Mouse (Mus musculus) forebrain, postnatal 0 days (tissue): ENCODE data around the gene Tap1. TPM values are rescaled to one million over a fixed set of nuclear protein-coding genes. Genes with fewer than 3 reads are reported as not detected.
A peak's percentile ranks its signal among the peaks of the same experiment; 100 is the strongest.
"Not testable (repeated sequence)": the region's sequence is repeated elsewhere in the genome, so short reads cannot be mapped to it uniquely, and the experiment has no call there.

Experiments used
- ATAC-seq: fragments of 200-750 bp; cut with Nextera tagmentation; 2 replicates; pipeline ENCODE4 v1.8.0; 2017; ENCODE audit warnings: mild to moderate bottlenecking, moderate library complexity
- DNase-seq: peaks from one replicate; pipeline ENCODE4 v3.0.0-alpha.2; 2015
- H3K27ac ChIP-seq: fragments of 300-500 bp; sonication (generic); 2 replicates; pipeline ENCODE4 v1.5.1; 2014; ENCODE audit warnings: low read depth, mild to moderate bottlenecking, antibody characterized with exemption, low read length, moderate library complexity, mixed read lengths
- H3K27me3 ChIP-seq: fragments of 300-500 bp; sonication (generic); 2 replicates; pipeline ENCODE4 v1.6.1; 2014; ENCODE audit warnings: mild to moderate bottlenecking, low read length, mixed read lengths; ENCODE audit not compliant: insufficient read depth
- H3K36me3 ChIP-seq: fragments of 300-500 bp; sonication (generic); 2 replicates; pipeline ENCODE4 v1.6.1; 2014; ENCODE audit warnings: mild to moderate bottlenecking, moderate library complexity; ENCODE audit not compliant: insufficient read depth
- H3K4me1 ChIP-seq: fragments of 300-500 bp; sonication (generic); 2 replicates; pipeline ENCODE4 v1.6.1; 2014; ENCODE audit warnings: antibody characterized with exemption; ENCODE audit not compliant: insufficient read depth
- H3K4me2 ChIP-seq: fragments of 300-500 bp; sonication (generic); 2 replicates; pipeline ENCODE4 v1.6.1; 2014; ENCODE audit warnings: low read depth, mild to moderate bottlenecking, moderate library complexity
- H3K4me3 ChIP-seq: fragments of 300-500 bp; sonication (generic); 2 replicates; pipeline ENCODE4 v1.5.1; 2014; ENCODE audit warnings: low read depth, low read length, mixed read lengths
- H3K9ac ChIP-seq: fragments of 300-500 bp; sonication (generic); 2 replicates; pipeline ENCODE4 v1.6.1; 2014; ENCODE audit warnings: mild to moderate bottlenecking
- H3K9me3 ChIP-seq: fragments of 300-500 bp; sonication (generic); 2 replicates; pipeline ENCODE4 v1.6.1; 2016; ENCODE audit warnings: low read length
- CTCF ChIP-seq: sonication (generic); IDR thresholded peaks from 2 replicates; pipeline ENCODE4 v1.5.1; 2016; ENCODE audit warnings: antibody characterized with exemption, control low read depth, low read depth
- WGBS: fragments of 180-500 bp; shearing (Covaris S2); extraction: QIAGEN DNeasy Blood & Tissue Kit; methylation state at CpG from one replicate; pipeline ENCODE4 v1.1.7; 2014; 5-methylcytosine and 5-hydroxymethylcytosine counted together
- polyA plus RNA-seq: library from polyadenylated mRNA; unstranded; fragments of >200 nt; fragmentation: Nextera tagmentation; extraction: Ambion mirVana; gene quantifications from 2 replicates; pipeline ENCODE4 v1.2.1, GENCODE M21; 2015
- total RNA-seq: library from RNA; depleted of rRNA; stranded (reverse); fragments of >200 nt; gene quantifications from 2 replicates; pipeline ENCODE4 v1.2.3, GENCODE M21; 2014

Gene Tap1
- total and polyA plus RNA-seq, 2 experiments from 2014 or later: 5.0 to 7.5 TPM

DNA sequence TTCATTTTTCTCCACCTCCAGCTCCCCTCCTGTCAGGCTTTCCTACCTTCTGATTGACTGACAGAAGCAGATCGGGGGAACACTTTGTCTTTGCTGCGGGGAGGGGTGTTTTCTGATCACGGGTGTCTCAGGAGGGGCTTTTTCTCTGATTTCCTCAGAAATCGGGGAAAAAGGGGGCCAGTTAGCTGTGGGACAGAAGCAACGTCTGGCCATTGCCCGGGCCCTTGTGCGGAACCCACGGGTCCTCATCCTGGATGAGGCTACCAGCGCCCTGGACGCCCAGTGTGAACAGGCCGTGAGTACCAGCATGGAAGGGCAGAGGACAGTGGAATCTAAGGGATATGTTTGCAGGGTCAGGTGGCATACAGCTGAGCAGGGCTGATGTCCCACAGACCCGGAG lies 27.8 kb downstream of the Tap1 start:
- H3K27me3 ChIP-seq: peaks cover 22% of the 10 kb centered on the region
- H3K4me2 ChIP-seq: no peak overlapping the region
- H3K4me1 ChIP-seq: no peaks in the 10 kb centered on the region
- no peaks in the 10 kb centered on the region for H3K36me3 ChIP-seq
- no peak for TF ChIP-seq CTCF
- no peak overlapping the region for H3K9ac ChIP-seq
- H3K27ac ChIP-seq: no peak overlapping the region
- H3K9me3 ChIP-seq: no peaks in the 10 kb centered on the region
- ATAC-seq (no peak), DNase-seq (no peak)
- H3K4me3 ChIP-seq: no peak overlapping the region
- WGBS: 84% methylated on average over 12 of the region's 12 CpGs

DNA sequence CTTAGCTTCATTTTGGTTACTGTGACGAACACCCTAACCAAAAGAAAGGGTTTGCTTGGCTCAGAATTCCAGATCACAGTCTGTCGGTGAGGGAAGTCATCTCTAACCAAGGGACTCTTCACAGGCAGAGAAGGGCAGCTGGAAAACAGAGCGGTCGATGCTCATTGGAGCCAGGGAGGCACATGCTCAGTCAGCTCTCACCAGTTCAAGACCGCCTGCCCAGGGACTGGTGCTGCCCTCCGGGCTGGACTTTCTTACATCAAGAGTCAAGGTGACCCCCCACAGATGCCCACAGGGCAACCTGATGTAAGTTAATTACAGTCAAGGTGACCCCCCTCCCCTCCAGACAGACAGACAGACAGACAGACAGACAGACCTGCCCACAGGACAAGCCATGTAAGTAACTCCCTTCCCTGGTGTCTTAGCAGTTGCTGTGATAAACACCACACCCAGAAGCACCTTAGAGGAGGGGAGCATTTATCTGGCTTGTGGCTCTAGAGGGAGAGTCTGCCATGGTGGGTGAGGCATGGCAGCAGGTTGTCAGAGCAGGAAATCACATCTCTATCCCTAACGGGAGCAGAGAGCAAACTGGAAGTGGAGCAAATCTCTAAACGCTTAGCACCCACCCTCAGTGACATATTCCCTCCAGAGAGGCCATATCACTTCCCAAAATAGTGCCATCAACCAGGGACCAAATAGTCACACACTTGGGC lies 30.0 kb downstream of the Tap1 start:
- no peak for TF ChIP-seq CTCF
- 88% methylated on average over 8 of the region's 8 CpGs for WGBS
- Histone ChIP-seq H3K27me3 (peaks cover 11% of the 10 kb centered on the region; the same call in 1 of the 2 replicates), H3K36me3 (no peaks in the 10 kb centered on the region), H3K9me3 (no peaks in the 10 kb centered on the region), H3K27ac (no peak overlapping the region), H3K4me2 (no peak overlapping the region), H3K4me1 (no peaks in the 10 kb centered on the region), H3K4me3 (no peak overlapping the region), H3K9ac (no peak overlapping the region)
- ATAC-seq (no peak), DNase-seq (no peak)

DNA sequence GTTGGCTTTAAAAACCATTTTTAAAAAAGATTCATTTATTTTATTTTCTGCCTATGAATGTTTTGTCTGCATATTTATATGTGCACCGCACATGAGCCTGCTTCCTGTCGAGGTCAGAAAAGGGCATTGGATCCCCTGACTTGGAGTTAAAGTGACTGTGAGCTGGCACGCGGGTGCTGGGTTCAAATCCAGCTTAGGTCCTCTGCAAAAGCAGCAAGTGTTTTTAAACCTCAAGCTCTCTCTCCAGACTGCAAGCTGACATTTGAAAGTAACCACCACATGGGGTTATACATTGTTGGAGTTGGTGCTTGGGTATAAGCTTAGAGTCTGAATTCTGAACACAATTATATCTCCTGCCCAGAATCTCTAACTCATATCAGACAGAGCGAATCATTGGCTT lies 30.6 kb downstream of the Tap1 start:
- no peak overlapping the region for H3K4me3 ChIP-seq
- no peak overlapping the region for H3K27ac ChIP-seq
- 86% methylated on average over 5 of the region's 5 CpGs for WGBS
- no peaks in the 10 kb centered on the region for H3K36me3 ChIP-seq
- peaks cover 8% of the 10 kb centered on the region; the same call in 1 of the 2 replicates for H3K27me3 ChIP-seq
- H3K9ac ChIP-seq: no peak overlapping the region
- no peak for ATAC-seq
- TF ChIP-seq CTCF: no peak
- H3K4me1 ChIP-seq: no peaks in the 10 kb centered on the region
- H3K9me3 ChIP-seq: no peaks in the 10 kb centered on the region
- no peak for DNase-seq
- H3K4me2 ChIP-seq: no peak overlapping the region

DNA sequence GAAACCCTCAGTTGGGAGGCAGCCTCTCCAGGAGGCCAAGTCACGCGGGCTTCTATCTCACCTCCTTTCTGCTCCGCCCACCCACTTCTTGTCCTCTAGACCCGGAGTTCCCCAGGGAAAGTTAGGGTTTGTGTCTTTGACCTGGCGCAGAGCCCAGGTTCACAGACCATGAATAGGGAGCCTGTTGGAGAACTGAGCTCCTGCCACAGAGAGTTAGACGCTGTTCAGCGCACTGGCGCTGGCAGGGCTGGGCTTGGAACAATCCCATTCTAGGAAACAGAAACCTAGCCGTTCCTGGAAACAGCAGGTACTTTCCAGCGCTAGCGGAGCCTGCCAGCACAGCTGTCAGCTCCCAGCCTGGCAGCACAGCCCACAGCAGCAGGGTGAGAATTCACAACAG lies 31.3 kb downstream of the Tap1 start:
- H3K4me3 ChIP-seq: no peak overlapping the region
- H3K36me3 ChIP-seq: no peaks in the 10 kb centered on the region
- H3K4me2 ChIP-seq: no peak overlapping the region
- no peak for TF ChIP-seq CTCF
- no peak overlapping the region for H3K9ac ChIP-seq
- no peak for DNase-seq
- no peak for ATAC-seq
- H3K9me3 ChIP-seq: no peaks in the 10 kb centered on the region
- 61% methylated on average over 11 of the region's 11 CpGs for WGBS
- no peaks in the 10 kb centered on the region for H3K4me1 ChIP-seq
- H3K27me3 ChIP-seq: peaks cover 3% of the 10 kb centered on the region; the same call in 1 of the 2 replicates
- no peak overlapping the region for H3K27ac ChIP-seq

DNA sequence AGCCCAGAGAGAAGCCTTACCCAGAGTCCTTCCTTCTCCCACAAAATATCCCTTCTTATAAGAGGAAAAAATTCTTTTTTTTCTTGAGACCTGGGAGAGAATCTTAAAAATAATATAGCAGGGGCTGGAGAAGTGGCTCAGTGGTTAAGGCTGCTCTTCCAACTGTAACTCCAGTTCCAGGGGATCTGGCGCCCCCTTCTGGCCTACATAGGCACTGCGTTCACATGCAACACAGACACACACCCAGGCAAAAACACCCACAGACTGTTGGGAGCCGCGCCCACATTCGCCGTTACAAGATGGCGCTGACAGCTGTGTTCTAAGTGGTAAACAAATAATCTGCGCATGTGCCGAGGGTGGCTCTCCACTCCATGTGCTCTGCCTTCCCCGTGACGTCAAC lies 31.7 kb downstream of the Tap1 start:
- H3K4me3 ChIP-seq, H3K4me1 ChIP-seq, DNase-seq, ATAC-seq, H3K36me3 ChIP-seq, H3K27ac ChIP-seq, H3K9ac ChIP-seq, H3K4me2 ChIP-seq, H3K27me3 ChIP-seq, H3K9me3 ChIP-seq: not testable (repeated sequence)
- 90% methylated on average over 7 of the region's 11 CpGs for WGBS
- peak; percentile 58 for TF ChIP-seq CTCF

DNA sequence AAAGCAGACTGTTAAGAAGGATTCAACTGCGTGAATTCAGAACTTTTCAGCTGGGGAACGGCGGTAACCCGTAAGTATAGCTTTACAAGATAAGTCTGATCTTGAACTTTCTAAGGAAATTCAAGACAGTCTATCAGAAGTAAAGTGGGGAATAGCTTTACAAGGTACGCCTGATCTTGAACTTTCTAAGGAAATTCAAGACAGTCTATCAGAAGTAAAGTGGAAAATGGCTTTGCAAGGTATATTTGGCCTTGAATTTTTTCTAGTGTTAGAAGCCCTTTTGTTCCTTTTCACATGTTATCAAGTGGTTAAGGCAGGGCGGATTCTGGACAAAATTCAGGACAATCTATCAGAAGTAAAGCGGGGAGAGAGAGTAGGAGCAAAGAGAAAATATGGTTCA lies 32.4 kb downstream of the Tap1 start:
- not testable (repeated sequence) for H3K36me3 ChIP-seq, H3K27me3 ChIP-seq, H3K9me3 ChIP-seq, H3K27ac ChIP-seq, H3K4me2 ChIP-seq, H3K4me3 ChIP-seq, DNase-seq, H3K9ac ChIP-seq, ATAC-seq, H3K4me1 ChIP-seq
- WGBS: 92% methylated on average over 3 of the region's 7 CpGs

DNA sequence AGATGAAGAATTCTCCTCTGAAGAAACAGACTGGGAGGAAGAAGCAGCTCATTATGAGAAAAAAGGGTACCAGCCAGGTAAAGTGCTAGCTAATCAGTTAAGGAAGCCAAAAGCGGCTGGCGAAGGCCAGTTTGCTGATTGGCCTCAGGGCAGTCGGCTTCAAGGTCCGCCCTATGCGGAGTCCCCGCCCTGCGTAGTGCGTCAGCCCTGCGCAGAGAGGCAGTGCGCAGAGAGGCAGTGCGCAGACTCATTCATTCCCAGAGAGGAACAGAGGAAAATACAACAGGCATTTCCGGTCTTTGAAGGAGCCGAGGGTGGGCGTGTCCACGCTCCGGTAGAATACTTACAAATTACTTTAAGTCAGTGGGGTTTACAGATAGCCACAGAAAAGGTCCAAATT lies 33.0 kb downstream of the Tap1 start:
- H3K9me3 ChIP-seq, H3K27ac ChIP-seq, H3K4me1 ChIP-seq, H3K36me3 ChIP-seq, ATAC-seq, DNase-seq, H3K9ac ChIP-seq, H3K4me3 ChIP-seq, H3K27me3 ChIP-seq, H3K4me2 ChIP-seq: not testable (repeated sequence)
- WGBS: 100% methylated on average over 3 of the region's 16 CpGs
